Mouse (Mus musculus) brain, embryonic 14.5 days (tissue): Measurements from ENCODE around the gene Gm21976.

ENCODE experiments used
- CTCF ChIP-seq: fragments of 200-500 bp; IDR thresholded peaks from 2 replicates; pipeline ENCODE4 v1.5.1; 2012; ENCODE audit warnings: inconsistent platforms, mild to moderate bottlenecking, moderate library complexity, borderline replicate concordance; ENCODE audit not compliant: insufficient read depth, insufficient read length; ENCODE audit errors: extremely low read depth
- POLR2A ChIP-seq: fragments of 200-500 bp; IDR thresholded peaks from 2 replicates; pipeline ENCODE4 v1.6.1; 2012; ENCODE audit warnings: mild to moderate bottlenecking, inconsistent platforms, borderline replicate concordance; ENCODE audit not compliant: poor library complexity, insufficient read depth, insufficient read length, severe bottlenecking; ENCODE audit errors: extremely low read depth

DNA sequence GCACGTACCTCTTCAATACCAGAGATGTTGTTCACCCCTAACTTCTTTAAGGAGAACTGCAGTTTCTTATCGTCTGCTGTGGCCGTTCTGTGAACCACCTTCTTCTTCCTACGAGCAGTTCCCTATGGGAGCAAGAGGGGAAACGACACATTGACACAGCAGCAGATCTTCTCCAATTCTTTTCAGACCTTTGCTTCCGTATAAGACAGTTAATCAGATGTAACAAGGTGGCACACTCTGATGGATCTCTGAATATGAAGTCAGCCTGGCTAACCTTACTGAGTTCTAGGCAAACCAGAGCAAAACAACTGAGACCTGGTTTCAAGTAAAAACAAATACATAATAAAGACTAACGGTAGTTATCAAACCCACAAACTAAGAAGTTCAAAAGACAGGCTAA lies 33.9 kb downstream of the Gm21976 start:
- TF ChIP-seq CTCF (no peak), POLR2A (no peak)
